Mouse (Mus musculus) embryonic facial prominence, embryonic 11.5 days (tissue): ENCODE measurements at regions not wholly inside any gene's neighbourhood (a gene's known extent, or its start where the extent isn't known, plus 50 kb on each side); places are given as distances from the start of the nearest gene placed in this dataset.

Experiments used
- ATAC-seq: fragments of 200-750 bp; cut with Nextera tagmentation; replicated peaks from 2 replicates; pipeline ENCODE4 v1.8.0; 2017; ENCODE audit warnings: low read depth; ENCODE audit not compliant: insufficient number of reproducible peaks, low FRiP score, low TSS enrichment
- DNase-seq: peaks from one replicate; pipeline ENCODE4 v3.0.0-alpha.2; 2015; ENCODE audit warnings: low spot score
- H3K27ac ChIP-seq: fragments of 300-500 bp; sonication (generic); replicated peaks from 2 replicates; pipeline ENCODE4 v1.5.1; 2014; ENCODE audit warnings: mild to moderate bottlenecking, low read depth, low read length, control low read depth
- H3K27me3 ChIP-seq: fragments of 300-500 bp; sonication (generic); 2 replicates; pipeline ENCODE4 v1.6.1; 2014; ENCODE audit warnings: mild to moderate bottlenecking, low read length, moderate library complexity, mixed read lengths; ENCODE audit not compliant: control insufficient read depth, insufficient read depth
- H3K36me3 ChIP-seq: fragments of 300-500 bp; sonication (generic); replicated peaks from 2 replicates; pipeline ENCODE4 v1.6.1; 2014; ENCODE audit warnings: low read depth, mild to moderate bottlenecking, low read length, moderate library complexity, mixed read lengths; ENCODE audit not compliant: control insufficient read depth, insufficient read depth
- H3K4me1 ChIP-seq: fragments of 300-500 bp; sonication (generic); 2 replicates; pipeline ENCODE4 v1.6.1; 2014; ENCODE audit warnings: low read length, mixed read lengths; ENCODE audit not compliant: control insufficient read depth, insufficient read depth
- H3K4me2 ChIP-seq: fragments of 300-500 bp; sonication (generic); 2 replicates; pipeline ENCODE4 v1.6.1; 2014; ENCODE audit warnings: low read depth, mild to moderate bottlenecking, control low read depth, low read length, moderate library complexity
- H3K4me3 ChIP-seq: fragments of 300-500 bp; sonication (generic); 2 replicates; pipeline ENCODE4 v1.5.1; 2014; ENCODE audit warnings: low read depth, low read length, control low read depth
- H3K9ac ChIP-seq: fragments of 300-500 bp; sonication (generic); replicated peaks from 2 replicates; pipeline ENCODE4 v1.6.1; 2014; ENCODE audit warnings: mild to moderate bottlenecking, control low read depth, low read length
- H3K9me3 ChIP-seq: fragments of 300-500 bp; sonication (generic); replicated peaks from 2 replicates; pipeline ENCODE4 v1.6.1; 2016; ENCODE audit warnings: mild to moderate bottlenecking, low read length, inconsistent platforms, mixed read lengths; ENCODE audit not compliant: control insufficient read depth
- WGBS: fragments of 180-500 bp; shearing (Covaris S2); extraction: QIAGEN DNeasy Blood & Tissue Kit; methylation state at CpG from one replicate; pipeline ENCODE4 v1.1.7; 2014; 5-methylcytosine and 5-hydroxymethylcytosine counted together

GRCm38 (mm10) chr13:39306851-39307250 lies 346.2 kb upstream of the Slc35b3 start:
- H3K27me3 ChIP-seq: no peaks in the 10 kb centered on the region
- no peak overlapping the region for H3K4me3 ChIP-seq
- no peak overlapping the region for H3K4me2 ChIP-seq
- H3K9me3 ChIP-seq: no peaks in the 10 kb centered on the region
- no peak overlapping the region for H3K9ac ChIP-seq
- DNase-seq (peak; percentile 84), ATAC-seq (peak; percentile 91)
- no peak overlapping the region for H3K27ac ChIP-seq
- no peaks in the 10 kb centered on the region for H3K4me1 ChIP-seq
- no peaks in the 10 kb centered on the region for H3K36me3 ChIP-seq
- WGBS: 40% methylated on average over 3 of the region's 3 CpGs

- Histone ChIP-seq H3K36me3 (no peaks in the 10 kb centered on the region), H3K4me2 (no peak overlapping the region), H3K27me3 (no peaks in the 10 kb centered on the region), H3K9ac (no peak overlapping the region), H3K9me3 (no peaks in the 10 kb centered on the region), H3K27ac (no peak overlapping the region), H3K4me3 (no peak overlapping the region), H3K4me1 (no peaks in the 10 kb centered on the region)
- DNase-seq: no peak
- WGBS: 83% methylated on average over 6 of the region's 6 CpGs
- ATAC-seq: no peak
These were observed 336.5 kb upstream of the Slc35b3 start for GRCm38 (mm10) chr13:39297129-39297528.

GRCm38 (mm10) chr13:39290216-39290960 lies 329.7 kb upstream of the Slc35b3 start:
- no peaks in the 10 kb centered on the region for H3K36me3 ChIP-seq
- 68% methylated on average over 6 of the region's 6 CpGs for WGBS
- no peak for ATAC-seq
- H3K4me1 ChIP-seq: no peaks in the 10 kb centered on the region
- H3K9ac ChIP-seq: no peak overlapping the region
- H3K4me2 ChIP-seq: no peak overlapping the region
- H3K27ac ChIP-seq: no peak overlapping the region
- H3K4me3 ChIP-seq: no peak overlapping the region
- no peak for DNase-seq
- no peaks in the 10 kb centered on the region for H3K27me3 ChIP-seq
- no peaks in the 10 kb centered on the region for H3K9me3 ChIP-seq

- DNase-seq: no peak
- Histone ChIP-seq H3K27me3 (no peaks in the 10 kb centered on the region), H3K9me3 (no peaks in the 10 kb centered on the region), H3K4me2 (no peak overlapping the region), H3K27ac (no peak overlapping the region), H3K4me3 (no peak overlapping the region), H3K4me1 (no peaks in the 10 kb centered on the region), H3K9ac (no peak overlapping the region), H3K36me3 (no peaks in the 10 kb centered on the region)
- 93% methylated on average over 2 of the region's 2 CpGs for WGBS
- ATAC-seq: no peak
These were observed 321.6 kb upstream of the Slc35b3 start for GRCm38 (mm10) chr13:39282272-39282671.

- no peak for DNase-seq
- no peak overlapping the region for H3K4me2 ChIP-seq
- no peaks in the 10 kb centered on the region for H3K9me3 ChIP-seq
- 90% methylated on average over 1 of the region's 1 CpGs for WGBS
- H3K4me1 ChIP-seq: no peaks in the 10 kb centered on the region
- H3K36me3 ChIP-seq: no peaks in the 10 kb centered on the region
- no peak for ATAC-seq
- no peak overlapping the region for H3K9ac ChIP-seq
- H3K27ac ChIP-seq: no peak overlapping the region
- H3K4me3 ChIP-seq: no peak overlapping the region
- no peaks in the 10 kb centered on the region for H3K27me3 ChIP-seq
These were observed 317.4 kb upstream of the Slc35b3 start for GRCm38 (mm10) chr13:39278101-39278500.

GRCm38 (mm10) chr13:39266024-39266423 lies 305.3 kb upstream of the Slc35b3 start:
- H3K4me3 ChIP-seq: no peak overlapping the region
- no peaks in the 10 kb centered on the region for H3K9me3 ChIP-seq
- H3K27ac ChIP-seq: no peak overlapping the region
- no peak overlapping the region for H3K4me2 ChIP-seq
- H3K27me3 ChIP-seq: no peaks in the 10 kb centered on the region
- WGBS: 29% methylated on average over 5 of the region's 5 CpGs
- ATAC-seq (no peak), DNase-seq (no peak)
- no peaks in the 10 kb centered on the region for H3K36me3 ChIP-seq
- H3K4me1 ChIP-seq: no peaks in the 10 kb centered on the region
- no peak overlapping the region for H3K9ac ChIP-seq

- Histone ChIP-seq H3K4me1 (no peaks in the 10 kb centered on the region; the same call in 1 of the 2 replicates), H3K4me3 (no peak overlapping the region), H3K4me2 (no peak overlapping the region), H3K27ac (no peak overlapping the region), H3K9me3 (no peaks in the 10 kb centered on the region), H3K27me3 (no peaks in the 10 kb centered on the region), H3K36me3 (no peaks in the 10 kb centered on the region), H3K9ac (no peak overlapping the region)
- ATAC-seq: no peak; the same call in 1 of the 2 replicates
- WGBS: 54% methylated on average over 3 of the region's 3 CpGs
- peak; percentile 40 for DNase-seq
These were observed 296.0 kb upstream of the Slc35b3 start for GRCm38 (mm10) chr13:39256708-39257107.

- DNase-seq: no peak
- H3K9ac ChIP-seq: no peak overlapping the region
- no peaks in the 10 kb centered on the region for H3K36me3 ChIP-seq
- H3K4me2 ChIP-seq: no peak overlapping the region
- no peak for ATAC-seq
- no peak overlapping the region for H3K27ac ChIP-seq
- H3K4me1 ChIP-seq: no peaks in the 10 kb centered on the region; the same call in 1 of the 2 replicates
- H3K9me3 ChIP-seq: no peaks in the 10 kb centered on the region
- H3K27me3 ChIP-seq: no peaks in the 10 kb centered on the region
- WGBS: 66% methylated on average over 3 of the region's 3 CpGs
- no peak overlapping the region for H3K4me3 ChIP-seq
These were observed 294.7 kb upstream of the Slc35b3 start for GRCm38 (mm10) chr13:39255338-39255737.
